Mouse (Mus musculus): Measurements from ENCODE around the gene Banp.
A peak's percentile ranks its signal among the peaks of the same experiment; 100 is the strongest.

Gene Banp

GRCm38 (mm10) chr8:121950749-121951655 is 1.5 kb downstream of the Banp start:
- peak; percentile 66 for DNase-seq (ENCODE audit: low spot score)

- no peak for DNase-seq (ENCODE audit: low spot score)
These were observed 2.1 kb downstream of the Banp start for GRCm38 (mm10) chr8:121951656-121952009.

- no peak for DNase-seq (ENCODE audit: low spot score)
These were observed 2.6 kb downstream of the Banp start for GRCm38 (mm10) chr8:121952122-121952521.

GRCm38 (mm10) chr8:121952800-121953199 is 3.2 kb downstream of the Banp start:
- DNase-seq (ENCODE audit: low spot score): no peak

- no peak for DNase-seq (ENCODE audit: low spot score)
These were observed 4.4 kb downstream of the Banp start for GRCm38 (mm10) chr8:121953821-121954545.

GRCm38 (mm10) chr8:121954981-121955555 is 5.5 kb downstream of the Banp start:
- DNase-seq (ENCODE audit: low spot score): no peak

GRCm38 (mm10) chr8:121955825-121956500 is 6.4 kb downstream of the Banp start:
- no peak for DNase-seq (ENCODE audit: low spot score)

GRCm38 (mm10) chr8:121958395-121958794 is 8.8 kb downstream of the Banp start:
- DNase-seq (ENCODE audit: low spot score): no peak

- DNase-seq (ENCODE audit: low spot score): no peak
These were observed 13.3 kb downstream of the Banp start for GRCm38 (mm10) chr8:121962892-121963291.

- DNase-seq (ENCODE audit: low spot score): no peak
These were observed 15.4 kb downstream of the Banp start for GRCm38 (mm10) chr8:121964716-121965512.

GRCm38 (mm10) chr8:121966110-121966509 is 16.6 kb downstream of the Banp start:
- DNase-seq (ENCODE audit: low spot score): no peak

GRCm38 (mm10) chr8:121966714-121967448 is 17.3 kb downstream of the Banp start:
- no peak for DNase-seq (ENCODE audit: low spot score)

- DNase-seq (ENCODE audit: low spot score): no peak
These were observed 18.4 kb downstream of the Banp start for GRCm38 (mm10) chr8:121967977-121968376.

GRCm38 (mm10) chr8:121968542-121968941 is 19.0 kb downstream of the Banp start:
- no peak for DNase-seq (ENCODE audit: low spot score)

- no peak for DNase-seq (ENCODE audit: low spot score)
These were observed 20.7 kb downstream of the Banp start for GRCm38 (mm10) chr8:121970225-121970624.

GRCm38 (mm10) chr8:121971488-121972058 is 22.0 kb downstream of the Banp start:
- DNase-seq (ENCODE audit: low spot score): no peak

GRCm38 (mm10) chr8:121973906-121974305 is 24.4 kb downstream of the Banp start:
- DNase-seq (ENCODE audit: low spot score): no peak

- DNase-seq (ENCODE audit: low spot score): no peak
These were observed 28.5 kb downstream of the Banp start for GRCm38 (mm10) chr8:121977819-121978590.

GRCm38 (mm10) chr8:121978670-121979069 is 29.1 kb downstream of the Banp start:
- no peak for DNase-seq (ENCODE audit: low spot score)

All from ovary, postnatal 36 days (tissue).